Mouse (Mus musculus) embryonic fibroblast, embryonic 13.5 days (primary cell): Measurements from ENCODE around the gene Phpt1.

Experiments
- CTCF ChIP-seq: IDR thresholded peaks from 2 replicates; pipeline ENCODE4 v1.5.1; 2011; ENCODE audit warnings: mild to moderate bottlenecking, control low read depth, low read length, moderate library complexity, borderline replicate concordance; ENCODE audit not compliant: insufficient read depth
- POLR2A ChIP-seq: IDR thresholded peaks from 2 replicates; pipeline ENCODE4 v1.6.1; 2011; ENCODE audit warnings: low read depth, mild to moderate bottlenecking, control low read depth, low read length, moderate library complexity

- TF ChIP-seq CTCF, result no peak
- peak; percentile 84 for TF ChIP-seq POLR2A
Observed at GRCm38 (mm10) chr2:25607761-25608622, 33.0 kb upstream of the Phpt1 start, which contains the start of gene Rabl6.
